Mouse (Mus musculus): ENCODE results near the gene 1700037C18Rik. TPM values are rescaled to one million over a fixed set of nuclear protein-coding genes. Genes with fewer than 3 reads are reported as not detected.
A peak's percentile ranks its signal among the peaks of the same experiment; 100 is the strongest.

Gene 1700037C18Rik
- 13.3 and 18.1 TPM in 2 replicates for polyA plus RNA-seq (2015; fragmentation: Nextera tagmentation; extraction: Ambion mirVana)

DNA sequence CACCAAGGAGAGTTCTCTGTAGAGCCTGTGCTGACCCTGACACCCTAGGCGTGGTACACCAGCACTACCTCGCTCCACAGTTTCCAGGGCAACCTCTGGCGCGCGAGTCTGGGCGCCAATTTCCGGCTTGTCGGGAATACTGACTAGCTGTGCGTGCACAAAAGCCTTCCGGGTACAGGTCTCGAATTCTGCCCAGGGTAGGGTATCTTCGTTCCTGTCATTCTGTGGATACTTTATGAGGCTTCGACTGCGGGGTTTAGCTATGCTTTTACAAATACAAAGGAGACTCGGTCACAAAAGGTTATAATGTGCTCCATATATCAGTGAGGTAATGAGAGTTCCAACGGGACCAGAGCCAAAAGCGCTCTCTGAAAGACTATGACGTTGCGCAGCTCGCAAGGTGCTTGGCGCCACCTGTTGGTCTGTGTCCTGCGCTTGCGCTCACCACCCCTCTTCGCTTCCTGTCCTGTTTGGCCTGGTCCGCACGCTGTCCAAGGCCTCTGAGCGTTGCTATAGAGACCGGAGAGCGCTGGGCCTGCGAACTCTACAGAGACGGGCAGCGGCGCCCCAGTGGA is at the start of gene 1700037C18Rik, which contains the start of gene Cluap1:
TSS of gene 1700037C18Rik (minus strand) at position 153 of the 575 bp plus-strand sequence.
TSS of gene Cluap1 (plus strand) at position 265 of the 575 bp plus-strand sequence.
- Histone ChIP-seq H3K27ac (replicated peaks) (peak within 1 kb of the TSS; percentile 82), H3K9ac (peak within 1 kb of the TSS; percentile 67), H3K4me1 (replicated peaks) (peaks cover 16% of the 10 kb centered on the region), H3K27me3 (no peaks in the 10 kb centered on the region), H3K36me3 (peaks cover 30% of the 10 kb centered on the region), H3K4me3 (peak within 1 kb of the TSS; percentile 60), H3K9me3 (no peaks in the 10 kb centered on the region), H3K4me2 (peak within 1 kb of the TSS; percentile 69)
- ATAC-seq (ENCODE audit: low FRiP score, low read depth), result peak; percentile 96
- WGBS, result under 1% methylated on average over 33 of the region's 33 CpGs

- no peak overlapping the region for H3K4me2 ChIP-seq
- WGBS, result 85% methylated on average over 6 of the region's 6 CpGs
- no peak overlapping the region for H3K9ac ChIP-seq
- no peaks in the 10 kb centered on the region for H3K36me3 ChIP-seq
- no peaks in the 10 kb centered on the region for H3K27me3 ChIP-seq
- no peaks in the 10 kb centered on the region for H3K4me1 ChIP-seq (replicated peaks)
- H3K4me3 ChIP-seq, result no peak overlapping the region
- H3K27ac ChIP-seq (replicated peaks), result no peak overlapping the region
- H3K9me3 ChIP-seq, result no peaks in the 10 kb centered on the region
- ATAC-seq (ENCODE audit: low FRiP score, low read depth), result no peak
These were observed 47.9 kb upstream of the 1700037C18Rik start for GRCm38 (mm10) chr16:3956369-3956768.

DNA sequence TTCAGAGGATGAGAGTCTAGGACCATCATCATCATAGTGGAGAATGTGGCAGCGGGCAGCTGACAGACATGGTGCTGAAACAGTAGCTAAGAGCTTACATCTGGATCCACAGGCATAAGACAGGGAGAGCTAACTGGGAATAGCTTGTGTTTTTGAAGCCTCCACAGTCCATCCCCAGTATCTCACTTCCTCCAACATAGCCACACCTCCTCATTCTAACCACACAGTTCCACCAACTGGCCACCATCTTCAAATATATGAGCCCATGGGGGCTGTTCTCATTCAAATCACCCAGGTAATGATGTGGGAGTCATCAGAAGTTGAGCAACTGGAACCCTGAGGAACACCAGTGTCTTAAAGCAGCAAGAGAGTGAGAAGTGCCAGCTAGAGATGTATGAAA is 42.7 kb upstream of the 1700037C18Rik start:
- ATAC-seq (ENCODE audit: low FRiP score, low read depth), result no peak
- Histone ChIP-seq H3K27ac (replicated peaks) (no peak overlapping the region), H3K4me3 (no peak overlapping the region), H3K9ac (no peak overlapping the region), H3K4me1 (replicated peaks) (no peaks in the 10 kb centered on the region), H3K36me3 (no peaks in the 10 kb centered on the region), H3K27me3 (no peaks in the 10 kb centered on the region), H3K9me3 (no peaks in the 10 kb centered on the region), H3K4me2 (no peak overlapping the region)
- WGBS, result 88% methylated on average over 1 of the region's 1 CpGs

DNA sequence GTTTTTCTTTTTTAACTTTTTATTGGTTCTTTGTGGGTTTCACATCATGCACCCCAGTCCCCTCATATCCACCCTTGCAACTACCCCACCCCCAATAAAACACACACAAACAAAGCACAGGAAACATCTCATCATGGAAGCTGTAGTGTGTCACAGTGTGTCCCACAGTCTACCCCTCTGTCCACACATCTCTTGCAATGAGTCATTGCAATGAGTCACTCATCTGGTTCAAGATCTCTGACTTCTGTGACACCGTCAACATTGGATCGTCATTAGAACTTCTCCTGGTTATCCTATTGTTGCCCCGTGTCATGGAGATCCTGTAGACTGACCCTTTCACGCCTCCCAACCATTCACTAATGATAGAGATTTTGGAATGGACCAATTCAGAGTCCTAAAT is 26.2 kb upstream of the 1700037C18Rik start:
- no peak overlapping the region for H3K27ac ChIP-seq (replicated peaks)
- H3K4me2 ChIP-seq, result no peak overlapping the region
- H3K36me3 ChIP-seq, result peaks cover 78% of the 10 kb centered on the region
- no peaks in the 10 kb centered on the region for H3K27me3 ChIP-seq
- no peak for ATAC-seq (ENCODE audit: low FRiP score, low read depth)
- 90% methylated on average over 4 of the region's 4 CpGs for WGBS
- H3K9me3 ChIP-seq, result no peaks in the 10 kb centered on the region
- no peak overlapping the region for H3K4me3 ChIP-seq
- H3K4me1 ChIP-seq (replicated peaks), result no peaks in the 10 kb centered on the region
- H3K9ac ChIP-seq, result no peak overlapping the region

DNA sequence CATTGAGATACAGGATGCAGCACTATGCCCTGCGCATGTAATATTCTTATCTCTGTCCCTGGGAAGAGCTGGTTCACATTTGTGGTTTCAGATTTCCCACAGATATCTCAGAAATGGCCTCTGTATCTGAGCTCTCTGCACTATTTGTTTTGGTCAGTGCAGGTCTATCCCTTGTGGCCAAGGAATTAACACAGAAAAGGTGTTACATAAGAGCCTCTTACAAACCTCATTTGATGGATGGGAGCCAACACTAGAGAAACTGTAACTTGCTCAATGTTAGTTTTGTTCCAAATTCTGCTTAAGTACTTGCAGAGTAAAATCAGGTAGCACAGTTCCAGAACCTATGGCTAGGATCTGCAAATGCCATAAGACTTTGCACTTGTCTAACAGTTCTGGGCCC is 25.6 kb upstream of the 1700037C18Rik start:
- no peaks in the 10 kb centered on the region for H3K4me1 ChIP-seq (replicated peaks)
- no peak overlapping the region for H3K4me3 ChIP-seq
- H3K4me2 ChIP-seq, result no peak overlapping the region
- no peak for ATAC-seq (ENCODE audit: low FRiP score, low read depth)
- 100% methylated on average over 1 of the region's 1 CpGs for WGBS
- H3K27ac ChIP-seq (replicated peaks), result no peak overlapping the region
- H3K9ac ChIP-seq, result no peak overlapping the region
- H3K27me3 ChIP-seq, result no peaks in the 10 kb centered on the region
- peaks cover 81% of the 10 kb centered on the region for H3K36me3 ChIP-seq
- H3K9me3 ChIP-seq, result no peaks in the 10 kb centered on the region

GRCm38 (mm10) chr16:3933536-3933935 is 25.0 kb upstream of the 1700037C18Rik start:
- WGBS, result 96% methylated on average over 6 of the region's 6 CpGs
- H3K36me3 ChIP-seq, result peaks cover 79% of the 10 kb centered on the region
- no peak overlapping the region for H3K4me2 ChIP-seq
- no peaks in the 10 kb centered on the region for H3K9me3 ChIP-seq
- H3K4me3 ChIP-seq, result no peak overlapping the region
- ATAC-seq (ENCODE audit: low FRiP score, low read depth), result no peak
- no peak overlapping the region for H3K27ac ChIP-seq (replicated peaks)
- no peaks in the 10 kb centered on the region for H3K4me1 ChIP-seq (replicated peaks)
- H3K9ac ChIP-seq, result no peak overlapping the region
- no peaks in the 10 kb centered on the region for H3K27me3 ChIP-seq

- Histone ChIP-seq H3K9ac (no peak overlapping the region), H3K36me3 (peaks cover 69% of the 10 kb centered on the region), H3K27ac (replicated peaks) (no peak overlapping the region), H3K4me2 (no peak overlapping the region), H3K9me3 (no peaks in the 10 kb centered on the region), H3K4me1 (replicated peaks) (no peaks in the 10 kb centered on the region), H3K27me3 (no peaks in the 10 kb centered on the region), H3K4me3 (no peak overlapping the region)
- WGBS, result 73% methylated on average over 7 of the region's 7 CpGs
- no peak for ATAC-seq (ENCODE audit: low FRiP score, low read depth)
These were observed 20.7 kb upstream of the 1700037C18Rik start for GRCm38 (mm10) chr16:3929151-3929550.

DNA sequence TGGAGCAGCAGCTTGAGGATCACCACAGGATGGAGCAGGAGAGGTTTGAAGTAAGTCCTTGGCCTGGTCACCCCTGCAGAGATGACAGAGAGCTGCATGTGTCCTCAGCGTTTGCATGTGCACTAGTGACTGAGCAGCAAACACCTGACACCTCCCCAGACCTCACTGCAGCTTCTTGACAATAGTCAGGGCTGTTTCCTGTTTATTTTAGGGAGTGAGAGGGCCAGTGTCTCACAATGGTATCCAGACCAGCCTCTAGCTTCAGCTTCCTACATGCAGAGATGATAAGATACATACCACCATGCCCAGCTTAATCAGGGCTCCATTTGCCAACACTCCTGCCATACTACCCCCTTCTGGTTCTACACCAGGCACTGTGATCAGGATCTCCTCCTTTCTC is 20.1 kb upstream of the 1700037C18Rik start:
- Histone ChIP-seq H3K4me2 (no peak overlapping the region), H3K36me3 (peaks cover 69% of the 10 kb centered on the region), H3K27ac (replicated peaks) (no peak overlapping the region), H3K9me3 (no peaks in the 10 kb centered on the region), H3K4me3 (no peak overlapping the region), H3K27me3 (no peaks in the 10 kb centered on the region), H3K9ac (no peak overlapping the region), H3K4me1 (replicated peaks) (no peaks in the 10 kb centered on the region)
- no peak for ATAC-seq (ENCODE audit: low FRiP score, low read depth)
- 63% methylated on average over 1 of the region's 1 CpGs for WGBS

DNA sequence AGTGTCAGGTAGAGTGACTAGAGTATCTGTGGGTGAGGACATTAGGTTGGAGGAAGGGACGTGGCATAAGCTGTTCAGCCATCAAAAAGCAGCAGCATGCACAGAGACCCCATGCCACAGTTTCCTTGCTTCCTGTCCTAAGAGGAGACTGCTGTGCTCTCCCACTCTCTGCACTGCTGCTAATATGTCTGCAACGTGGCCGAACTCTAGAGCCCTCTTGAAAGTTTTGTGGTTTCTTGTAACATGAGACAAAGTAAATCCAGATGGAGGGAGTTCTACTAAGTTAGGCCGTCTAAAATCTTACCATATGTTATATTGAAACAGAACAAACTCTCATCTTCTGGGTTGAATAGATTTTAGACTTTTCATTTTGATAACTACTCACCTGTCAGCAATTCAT is 15.5 kb upstream of the 1700037C18Rik start:
- no peaks in the 10 kb centered on the region for H3K4me1 ChIP-seq (replicated peaks)
- no peak overlapping the region for H3K27ac ChIP-seq (replicated peaks)
- ATAC-seq (ENCODE audit: low FRiP score, low read depth), result no peak
- no peaks in the 10 kb centered on the region for H3K27me3 ChIP-seq
- H3K4me3 ChIP-seq, result no peak overlapping the region
- H3K9me3 ChIP-seq, result no peaks in the 10 kb centered on the region
- no peak overlapping the region for H3K9ac ChIP-seq
- H3K36me3 ChIP-seq, result peaks cover 67% of the 10 kb centered on the region
- WGBS, result 83% methylated on average over 4 of the region's 4 CpGs
- H3K4me2 ChIP-seq, result no peak overlapping the region

GRCm38 (mm10) chr16:3923515-3923914 is 15.0 kb upstream of the 1700037C18Rik start:
- no peak overlapping the region for H3K27ac ChIP-seq (replicated peaks)
- ATAC-seq (ENCODE audit: low FRiP score, low read depth), result no peak
- H3K9ac ChIP-seq, result no peak overlapping the region
- H3K4me3 ChIP-seq, result no peak overlapping the region
- no peaks in the 10 kb centered on the region for H3K9me3 ChIP-seq
- H3K4me1 ChIP-seq (replicated peaks), result no peaks in the 10 kb centered on the region
- H3K36me3 ChIP-seq, result peaks cover 65% of the 10 kb centered on the region
- 93% methylated on average over 3 of the region's 3 CpGs for WGBS
- no peaks in the 10 kb centered on the region for H3K27me3 ChIP-seq
- no peak overlapping the region for H3K4me2 ChIP-seq

- Histone ChIP-seq H3K27me3 (no peaks in the 10 kb centered on the region), H3K4me2 (no peak overlapping the region), H3K4me3 (no peak overlapping the region), H3K4me1 (replicated peaks) (no peaks in the 10 kb centered on the region), H3K27ac (replicated peaks) (no peak overlapping the region), H3K36me3 (peaks cover 65% of the 10 kb centered on the region), H3K9ac (no peak overlapping the region), H3K9me3 (no peaks in the 10 kb centered on the region)
- WGBS, result 86% methylated on average over 2 of the region's 2 CpGs
- no peak for ATAC-seq (ENCODE audit: low FRiP score, low read depth)
These were observed 12.3 kb upstream of the 1700037C18Rik start for GRCm38 (mm10) chr16:3920756-3921155.

GRCm38 (mm10) chr16:3909118-3909517 is 629 bp upstream of the 1700037C18Rik start:
- Histone ChIP-seq H3K4me2 (peak overlapping the region; percentile 69), H3K4me3 (peak overlapping the region; percentile 60), H3K9me3 (no peaks in the 10 kb centered on the region), H3K9ac (peak overlapping the region; percentile 67), H3K27me3 (no peaks in the 10 kb centered on the region), H3K27ac (replicated peaks) (peak overlapping the region; percentile 82), H3K36me3 (peaks cover 31% of the 10 kb centered on the region), H3K4me1 (replicated peaks) (peaks cover 16% of the 10 kb centered on the region)
- WGBS, result 8% methylated on average over 20 of the region's 20 CpGs
- no peak; the same call in 1 of the 2 replicates for ATAC-seq (ENCODE audit: low FRiP score, low read depth)

- 78% methylated on average over 2 of the region's 2 CpGs for WGBS
- no peak for ATAC-seq (ENCODE audit: low FRiP score, low read depth)
- H3K9ac ChIP-seq, result no peak overlapping the region
- peaks cover 26% of the 10 kb centered on the region for H3K36me3 ChIP-seq
- no peaks in the 10 kb centered on the region for H3K27me3 ChIP-seq
- peak overlapping the region; percentile 69 for H3K4me2 ChIP-seq
- H3K4me3 ChIP-seq, result no peak overlapping the region
- H3K9me3 ChIP-seq, result no peaks in the 10 kb centered on the region
- peaks cover 16% of the 10 kb centered on the region for H3K4me1 ChIP-seq (replicated peaks)
- no peak overlapping the region for H3K27ac ChIP-seq (replicated peaks)
These were observed 1.0 kb downstream of the 1700037C18Rik start for GRCm38 (mm10) chr16:3907471-3907870.
